Mouse (Mus musculus) thymus, postnatal 4 days (tissue): Measurements from ENCODE around the gene Gjd3.

Experiments used
- DNase-seq: peaks from one replicate; pipeline ENCODE4 v3.0.0; 2021

Gene Gjd3

DNA sequence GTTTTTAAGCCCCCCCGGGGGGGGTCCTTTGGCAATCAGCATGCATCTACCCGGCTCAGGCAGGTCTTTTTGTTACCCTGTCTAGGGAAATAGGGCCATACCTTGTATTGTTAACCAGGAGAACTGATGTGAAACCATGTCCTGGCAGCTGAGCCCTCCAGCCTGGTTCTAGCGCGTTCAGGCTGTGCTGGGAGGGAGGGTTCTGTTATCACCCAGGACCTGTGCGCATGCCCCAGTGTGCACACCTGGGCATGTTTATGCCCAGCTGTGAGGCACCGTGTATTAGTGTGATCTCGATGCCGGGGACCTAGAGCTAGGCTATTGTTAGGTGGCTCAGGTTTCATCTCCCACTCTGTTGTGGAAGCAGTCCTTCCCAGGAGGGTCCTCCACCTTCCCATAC, 21.1 kb downstream of the Gjd3 start:
- peak; percentile 75 for DNase-seq

DNA sequence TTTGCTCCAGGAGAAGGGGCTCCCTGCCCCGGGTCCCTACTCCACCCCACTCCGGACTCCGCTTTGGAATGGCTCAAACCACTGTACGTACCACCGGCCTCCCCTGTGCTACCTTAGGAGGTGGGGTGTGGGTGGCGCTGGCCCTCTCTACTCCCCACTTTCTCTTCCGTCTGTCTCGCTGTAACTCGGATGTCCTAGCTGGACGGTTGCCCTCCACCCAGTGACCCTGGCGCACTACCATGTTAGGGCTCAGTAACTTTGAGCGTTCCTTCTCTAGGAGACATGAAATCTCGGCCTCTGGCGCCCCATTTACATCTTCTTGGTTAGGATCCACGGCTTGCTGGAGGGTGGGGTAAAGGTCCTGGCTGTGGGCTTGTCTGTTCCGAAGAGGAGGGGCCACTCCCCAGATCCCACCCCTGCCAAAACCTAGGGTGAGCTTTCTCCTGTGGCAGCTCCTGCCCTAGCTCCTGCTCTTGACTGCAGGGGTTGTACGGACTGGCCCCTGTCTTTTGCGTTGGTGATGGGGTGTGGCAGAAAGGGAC, 21.7 kb downstream of the Gjd3 start:
- peak; percentile 53 for DNase-seq

DNA sequence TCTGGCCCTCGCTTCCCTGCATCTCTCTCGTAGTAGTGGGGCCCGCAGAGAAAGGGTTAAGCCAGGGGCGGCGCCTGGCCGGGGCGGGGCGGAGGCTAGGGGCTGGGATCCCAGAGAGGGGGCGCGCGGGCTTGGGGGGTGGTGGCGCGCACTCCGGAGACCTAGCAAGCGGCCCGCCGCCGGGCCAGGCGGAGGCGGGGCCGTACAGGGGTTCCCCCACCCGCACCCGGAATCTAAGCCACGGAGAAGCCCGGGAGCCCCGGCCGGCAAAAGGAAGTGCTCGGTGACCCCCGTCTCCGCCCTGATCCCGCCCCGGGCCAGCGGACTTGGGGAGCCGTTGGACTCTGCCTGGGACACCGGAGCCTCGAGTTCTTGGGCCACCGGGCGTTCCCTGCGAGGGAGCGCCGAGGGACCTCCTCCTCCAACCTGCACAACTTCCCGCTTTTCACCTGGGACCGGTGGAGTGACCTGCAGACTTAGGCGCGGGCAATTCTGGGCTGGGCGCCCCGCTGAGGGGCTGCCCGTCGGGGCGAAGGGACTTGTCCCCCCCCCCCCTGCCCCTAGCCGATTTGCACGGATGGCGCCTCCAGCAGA, 22.4 kb downstream of the Gjd3 start:
- DNase-seq, result peak; percentile 93

DNA sequence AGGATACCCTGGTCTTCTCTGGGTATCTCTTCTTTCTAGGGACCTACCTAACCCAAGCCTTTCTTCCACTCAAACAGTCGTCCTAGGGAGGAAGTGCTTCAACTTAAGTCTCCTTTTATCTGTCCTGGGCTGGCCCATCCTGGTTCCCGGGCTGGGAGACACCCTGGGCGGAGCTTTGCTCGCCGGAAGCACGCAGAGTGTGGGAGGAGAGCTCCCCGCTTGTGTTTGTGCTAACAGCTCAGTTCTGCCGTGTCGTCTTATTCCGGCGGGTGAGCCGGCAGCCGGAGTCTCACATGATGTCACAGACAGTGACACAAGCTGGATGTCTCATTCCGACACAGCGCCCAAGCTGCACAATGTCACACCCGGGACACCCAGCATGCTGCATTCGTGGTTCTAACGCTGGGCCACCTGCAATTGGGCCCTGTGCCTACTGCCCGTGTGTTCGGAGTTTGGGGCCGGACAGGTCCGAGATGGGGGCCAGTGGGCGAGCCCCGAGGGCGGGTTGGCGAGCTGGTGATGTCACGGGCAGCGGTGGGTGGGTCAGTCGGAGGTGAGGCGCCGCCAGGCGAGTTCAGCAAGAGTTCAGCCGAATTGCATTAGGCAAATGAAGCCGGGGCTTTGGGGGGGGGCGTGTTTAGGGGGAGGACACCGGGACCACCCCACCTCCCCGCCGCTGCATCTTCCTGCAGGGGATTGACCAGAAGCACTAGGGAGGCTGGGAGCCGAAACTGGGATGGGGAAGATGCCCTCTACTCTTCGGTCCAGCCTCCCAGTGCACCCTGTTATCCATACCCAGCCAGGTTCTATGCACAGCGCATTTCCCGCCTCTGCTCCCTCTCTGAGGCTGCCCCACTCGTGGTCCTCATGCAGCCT, 23.1 kb downstream of the Gjd3 start:
- peak; percentile 82 for DNase-seq

DNA sequence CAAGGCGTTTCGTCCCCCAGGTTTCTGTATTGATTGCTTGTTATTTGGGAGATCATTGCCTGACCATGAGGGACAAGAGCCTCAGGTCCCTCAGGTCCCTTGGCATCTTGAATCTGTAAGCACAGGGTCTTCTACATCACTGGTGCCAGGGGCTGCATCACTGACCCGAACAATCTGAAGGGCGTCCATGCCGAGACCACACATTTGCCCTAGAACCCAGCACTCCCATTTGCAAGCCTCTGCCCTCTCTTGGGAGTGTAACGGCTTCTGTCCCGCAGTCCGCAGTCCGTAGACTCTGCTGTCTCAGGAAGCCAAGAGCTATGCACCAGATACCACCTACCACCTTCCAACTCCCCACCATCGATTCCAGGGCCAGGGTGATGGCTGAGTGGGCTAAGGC, 26.5 kb downstream of the Gjd3 start:
- no peak for DNase-seq

DNA sequence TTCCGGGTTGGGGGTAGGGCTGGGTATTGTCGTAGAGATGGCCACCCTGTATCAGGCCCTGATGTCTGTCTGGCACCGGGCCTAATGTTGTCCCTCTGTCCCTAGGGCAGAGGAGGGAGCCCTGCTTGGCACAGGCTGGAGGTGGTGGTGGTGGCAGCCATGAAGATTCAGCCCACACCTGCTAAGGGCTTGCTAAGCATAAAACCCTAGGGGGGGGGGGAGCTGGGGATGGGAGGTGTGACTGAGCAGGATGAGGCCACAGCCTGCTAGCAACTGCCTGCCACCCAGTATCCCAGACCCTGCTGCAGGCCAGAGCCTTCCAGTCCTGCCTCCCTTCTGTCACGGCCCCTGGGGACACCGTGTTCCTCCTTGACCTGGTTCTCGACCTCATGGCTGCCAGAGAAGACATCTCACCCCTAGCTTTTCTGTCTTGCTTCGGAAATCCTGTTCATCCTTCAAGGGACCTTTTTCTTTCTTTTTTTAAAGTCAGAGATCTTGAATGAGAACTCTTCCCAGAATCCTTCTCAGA, 27.0 kb downstream of the Gjd3 start:
- DNase-seq, result peak; percentile 44

DNA sequence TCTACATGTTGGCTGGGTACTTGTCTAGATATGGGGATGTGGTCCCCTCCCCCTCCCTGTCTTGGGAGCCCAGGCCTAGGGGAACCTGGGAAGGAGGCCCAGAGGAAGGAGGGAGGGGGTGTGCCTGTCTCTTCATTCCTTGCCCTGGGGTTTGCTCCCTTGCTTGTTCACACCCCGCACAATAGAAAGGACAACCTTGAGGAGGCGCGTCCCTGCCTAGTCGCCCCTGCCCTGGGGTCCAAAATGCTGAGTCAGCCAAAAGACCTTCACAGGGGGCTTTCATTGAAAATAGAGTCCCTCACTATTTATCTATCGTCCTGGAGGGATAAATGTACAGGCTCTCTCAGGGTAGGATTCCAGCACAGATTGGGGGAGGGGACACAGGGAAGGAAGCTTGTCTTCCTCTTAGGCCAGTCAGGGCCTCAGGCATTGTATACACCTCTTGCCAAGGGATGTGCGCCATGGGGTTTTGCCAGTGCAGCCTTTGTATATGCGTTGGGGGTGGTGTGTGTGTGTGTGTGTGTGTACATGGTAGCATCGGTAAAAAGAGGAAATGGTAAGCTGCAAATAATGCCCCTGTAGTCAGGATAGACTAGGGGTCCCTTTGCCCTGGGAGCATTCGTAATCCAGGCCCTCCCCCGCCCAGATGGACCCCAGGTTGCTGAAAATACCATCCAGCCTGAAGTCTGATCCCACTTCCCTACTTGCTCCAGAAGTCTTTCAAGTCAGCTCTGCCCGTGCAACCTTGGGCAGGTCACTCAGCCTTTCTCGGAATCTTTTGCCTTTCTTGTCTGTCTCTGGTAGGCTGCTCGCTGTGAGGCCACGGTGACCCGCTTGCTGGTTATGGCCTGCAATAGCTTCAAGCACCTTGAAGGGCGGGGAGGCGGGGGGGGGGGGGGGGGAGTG, 27.8 kb downstream of the Gjd3 start:
- DNase-seq, result no peak

DNA sequence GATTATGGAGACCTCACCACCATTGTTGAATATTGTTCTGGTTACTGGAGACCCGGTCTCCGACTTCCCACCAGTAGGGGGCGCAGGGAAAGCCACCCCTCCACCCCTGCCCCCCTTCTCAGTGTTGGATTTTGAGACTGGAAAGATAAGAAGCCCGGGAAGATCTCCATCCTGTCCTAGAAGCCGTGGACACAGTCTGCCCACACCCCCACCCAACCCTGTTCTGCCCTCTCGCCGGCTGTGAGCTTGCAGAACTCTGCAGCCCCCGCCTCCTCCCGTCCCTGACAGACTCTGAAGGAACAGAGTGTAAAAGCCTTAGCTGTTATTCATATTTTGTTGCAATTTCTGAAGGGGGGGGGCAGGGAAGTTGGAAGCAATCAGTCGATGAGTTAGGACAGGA, 28.4 kb downstream of the Gjd3 start:
- DNase-seq, result peak; percentile 92

DNA sequence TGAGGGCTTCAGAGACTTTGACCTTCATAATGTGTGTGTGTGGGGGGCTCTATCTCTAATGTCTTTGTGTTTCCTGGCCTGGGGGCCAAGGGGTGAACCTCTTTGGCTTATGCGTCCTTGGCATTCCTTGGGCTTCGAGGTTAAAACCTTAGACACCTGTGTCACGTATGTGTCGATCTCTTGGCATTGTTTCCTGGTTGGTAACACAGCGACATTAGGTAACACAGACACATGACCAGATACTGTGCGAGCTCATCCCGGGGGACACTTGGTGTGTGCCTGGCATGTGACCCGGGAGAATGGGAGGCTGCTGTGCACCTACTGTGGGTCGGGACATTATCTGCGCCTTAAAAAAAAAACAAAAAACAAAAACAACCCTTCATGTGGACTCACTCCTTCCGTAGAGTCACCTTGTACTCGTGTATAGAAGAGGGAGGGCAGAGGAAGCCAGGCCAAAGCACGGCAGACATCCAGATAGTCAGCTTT, 28.9 kb downstream of the Gjd3 start:
- DNase-seq, result no peak

DNA sequence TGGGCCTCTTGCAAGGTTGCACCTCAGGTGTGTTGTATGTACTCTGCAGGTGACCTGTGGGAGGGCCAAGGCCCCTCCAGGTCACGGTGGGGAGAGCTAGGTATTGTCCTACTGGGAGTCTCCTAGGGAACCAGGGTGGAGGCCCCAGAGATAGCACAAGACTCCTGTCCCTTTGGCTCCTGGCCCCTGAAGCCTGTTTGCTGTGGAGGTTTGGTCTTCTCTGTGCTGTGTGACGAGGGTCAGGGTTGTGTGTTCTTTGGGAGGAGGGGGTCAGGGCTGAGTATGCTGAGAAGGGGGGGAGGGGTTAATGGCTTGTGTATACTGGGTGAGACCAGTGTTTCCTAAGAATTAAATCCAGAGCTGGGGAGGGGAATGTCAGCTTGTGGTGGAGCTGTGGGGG, 29.5 kb downstream of the Gjd3 start:
- DNase-seq, result no peak

DNA sequence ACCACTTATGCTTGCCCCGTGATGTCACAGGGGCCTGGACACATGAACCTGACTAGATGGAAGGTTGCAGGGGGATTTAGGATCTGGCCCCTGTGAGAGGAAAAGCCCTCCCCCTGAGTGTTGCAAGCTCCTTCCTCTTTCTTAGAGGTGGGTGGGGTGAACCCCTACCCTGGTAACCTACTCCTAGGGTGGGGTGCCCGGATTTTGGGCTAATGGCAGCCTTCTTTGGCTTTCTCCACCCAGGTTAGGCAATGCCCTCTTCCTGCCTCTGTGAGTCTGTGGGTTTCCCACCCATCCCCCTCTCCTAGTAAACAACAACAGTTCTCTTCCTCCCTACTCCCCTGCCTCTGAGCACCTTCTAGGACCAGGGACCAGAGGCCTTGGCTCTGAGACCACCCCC, 30.1 kb downstream of the Gjd3 start:
- peak; percentile 29 for DNase-seq

DNA sequence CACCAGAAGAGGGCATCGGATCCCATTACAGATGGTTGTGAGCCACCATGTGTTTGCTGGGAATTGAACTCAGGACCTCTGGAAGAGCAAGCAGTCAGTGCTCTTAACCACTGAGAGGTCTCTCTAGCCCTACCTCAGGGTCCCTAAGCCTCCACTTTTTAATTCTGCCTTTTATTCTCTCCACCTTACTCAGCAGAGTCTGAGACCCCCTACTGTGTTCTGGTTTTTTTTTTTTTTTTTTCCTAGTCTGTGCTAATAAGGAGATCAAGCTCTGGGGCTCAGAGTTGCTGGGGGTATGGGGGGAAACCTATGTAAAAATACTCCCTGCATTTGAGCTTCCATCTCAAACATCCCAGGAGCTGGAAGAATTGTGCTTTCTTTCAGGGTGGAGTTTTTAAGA, 30.7 kb downstream of the Gjd3 start:
- DNase-seq, result no peak

DNA sequence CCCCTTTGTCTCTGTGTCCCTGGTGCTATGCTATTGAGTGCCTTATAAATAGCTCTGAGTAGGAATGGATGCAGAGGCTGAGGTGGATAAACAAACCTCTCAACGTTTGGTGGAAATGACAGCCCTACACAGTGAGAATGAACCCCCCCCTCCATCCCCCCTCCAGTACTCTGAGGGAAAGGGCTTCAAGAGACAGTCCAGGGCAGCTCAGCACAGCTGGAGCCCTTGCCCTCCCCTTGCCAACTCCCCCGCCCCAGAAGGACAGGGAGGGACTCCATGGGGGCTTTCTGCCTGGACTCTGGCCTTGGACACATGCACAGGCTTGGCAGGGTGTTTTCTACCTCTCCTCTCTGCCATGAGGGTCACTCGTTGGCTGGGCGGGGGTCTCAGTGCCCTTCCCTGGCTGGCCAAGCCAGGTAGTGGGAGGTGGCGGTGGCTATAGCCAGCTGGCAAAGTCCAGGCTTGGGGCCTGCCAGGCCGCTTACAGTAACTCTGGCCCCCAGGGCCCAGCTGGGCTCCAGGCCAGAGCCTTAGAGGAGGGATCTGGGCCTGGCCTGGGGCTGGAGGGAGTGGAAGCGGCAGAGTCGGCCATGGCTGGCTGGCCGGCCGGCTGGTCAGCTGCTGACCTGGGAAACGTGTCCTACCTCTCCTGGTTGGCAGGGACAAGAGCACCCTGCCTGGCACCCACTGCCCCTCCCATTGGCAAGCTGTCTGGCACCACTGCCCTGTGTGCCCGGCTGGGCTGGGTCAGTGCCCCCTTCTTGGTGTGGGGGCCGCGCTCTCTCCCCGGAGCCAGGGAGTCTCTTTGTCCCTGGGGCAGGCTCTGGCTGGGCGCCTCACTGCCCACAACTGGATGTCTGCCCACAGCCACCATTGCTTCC, 31.6 kb downstream of the Gjd3 start:
- no peak for DNase-seq

DNA sequence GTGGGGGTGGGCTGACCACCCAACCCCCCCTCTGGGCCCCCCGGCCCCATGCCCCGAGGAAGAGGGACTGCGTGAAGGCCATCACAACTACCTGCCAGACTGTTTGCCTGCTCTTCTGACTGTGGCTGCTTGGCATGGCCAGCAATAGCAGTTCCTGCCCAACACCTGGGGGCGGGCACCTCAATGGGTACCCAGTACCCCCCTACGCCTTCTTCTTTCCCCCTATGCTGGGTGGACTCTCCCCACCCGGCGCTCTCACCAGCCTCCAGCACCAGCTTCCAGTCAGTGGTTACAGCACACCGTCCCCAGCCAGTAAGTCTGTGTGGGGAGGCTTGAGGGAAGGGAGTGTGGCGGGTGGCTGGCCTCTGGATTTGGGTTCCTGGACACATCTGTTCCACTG, 32.3 kb downstream of the Gjd3 start:
- no peak for DNase-seq

DNA sequence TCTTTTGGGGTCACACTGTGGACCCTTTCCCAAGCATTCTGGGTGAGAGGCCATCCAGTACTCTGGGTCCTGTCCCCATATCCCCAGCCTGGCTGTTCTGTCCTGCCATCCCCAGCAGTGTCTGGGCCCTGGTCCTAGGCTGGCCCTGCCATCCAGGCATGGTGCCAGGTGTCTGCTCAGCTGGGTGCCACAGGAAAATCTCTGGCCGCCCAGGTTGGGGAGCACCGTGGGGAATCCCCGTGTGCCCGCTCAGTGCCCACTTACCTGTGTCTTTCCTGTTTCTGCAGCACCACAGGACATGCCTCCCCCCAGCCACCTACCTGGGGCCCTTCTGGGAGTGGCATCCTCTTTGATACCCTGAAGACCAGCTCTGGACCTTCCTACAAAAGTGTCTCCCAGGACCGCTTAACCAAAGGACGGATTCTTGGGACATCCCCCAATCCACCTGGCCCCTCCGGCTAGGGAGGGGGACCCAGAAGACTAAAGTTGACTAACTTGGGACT, 32.8 kb downstream of the Gjd3 start:
- DNase-seq, result no peak

DNA sequence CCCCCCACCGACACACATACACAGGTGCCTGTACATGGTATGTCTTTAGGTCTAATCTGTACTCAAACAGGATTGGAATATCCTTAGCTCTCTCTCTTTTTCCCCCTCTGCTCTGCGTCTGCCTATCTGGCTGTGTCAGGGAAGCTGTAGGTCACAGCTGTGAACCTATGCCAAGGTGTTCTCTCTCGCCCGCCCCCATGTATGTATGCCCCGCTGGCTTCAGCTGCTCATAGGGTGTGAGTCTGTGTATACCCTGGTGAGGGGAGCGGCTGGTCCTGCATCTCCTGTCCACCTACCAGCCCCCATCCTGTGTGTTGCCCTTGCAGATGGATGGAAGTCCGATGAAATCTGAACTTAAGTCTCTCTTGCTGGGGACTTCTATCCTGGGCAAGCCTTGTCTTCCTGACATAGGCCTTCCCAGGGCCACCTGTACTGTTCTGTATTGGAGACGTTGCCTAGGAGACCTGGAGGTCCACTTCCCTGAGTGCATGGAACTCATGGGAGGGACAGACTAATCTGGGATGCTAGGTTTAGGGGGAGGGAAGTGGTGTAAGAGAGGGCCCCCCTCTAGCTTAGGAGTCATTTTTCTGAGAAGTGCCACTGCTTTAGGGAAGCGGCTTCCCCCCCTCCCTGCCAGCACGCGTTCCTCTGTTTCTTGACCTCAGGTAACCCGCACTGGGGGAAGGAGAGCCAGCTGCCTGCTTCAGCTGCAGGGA, 33.4 kb downstream of the Gjd3 start:
- DNase-seq, result no peak

DNA sequence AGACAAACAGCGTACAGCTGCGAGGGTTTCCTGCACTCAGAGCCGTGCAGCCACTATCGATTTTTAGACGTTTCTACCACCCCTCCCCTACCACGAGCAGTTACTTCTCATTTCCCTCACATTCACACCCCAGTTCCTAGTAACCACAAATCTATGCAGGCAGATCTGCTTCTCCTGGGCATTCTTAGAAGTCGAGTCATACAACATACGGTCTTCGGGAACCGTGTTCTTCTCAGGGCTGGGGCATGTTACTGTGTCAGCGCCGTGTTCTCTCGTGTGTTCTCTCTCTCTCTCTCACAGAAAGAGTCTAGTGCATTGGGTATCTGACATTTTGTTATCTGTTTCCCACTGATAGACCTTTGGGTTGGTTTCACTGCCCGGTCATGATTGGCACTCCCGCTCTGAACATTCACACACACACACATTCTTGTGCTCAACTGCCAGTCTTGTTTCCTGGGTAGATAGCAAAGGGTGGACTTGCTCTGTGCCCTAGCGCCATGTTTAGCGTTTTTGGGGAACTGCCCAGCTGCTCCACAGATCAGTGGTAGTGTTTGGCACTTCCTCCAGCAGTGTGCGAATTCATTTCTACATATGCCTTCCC, 34.7 kb downstream of the Gjd3 start:
- peak; percentile 47 for DNase-seq

DNA sequence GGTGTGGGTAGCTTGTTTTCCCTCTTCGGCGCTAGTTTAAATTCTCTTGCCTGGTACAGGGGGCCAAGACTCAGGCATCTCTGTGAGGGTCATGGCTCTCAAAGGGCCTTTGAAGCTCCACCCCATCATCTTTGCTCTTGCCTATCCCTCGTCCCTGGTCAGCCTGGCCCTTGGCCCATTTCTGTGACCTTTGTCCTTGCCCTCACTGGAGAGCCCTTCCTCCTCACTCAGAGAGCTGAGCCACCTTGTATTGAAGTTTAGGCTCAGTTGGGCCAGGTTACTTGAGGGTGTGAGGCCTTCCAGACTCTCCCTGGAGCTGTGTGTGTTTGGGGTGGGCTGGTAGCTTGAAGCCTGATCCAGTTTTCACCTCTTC, 37.2 kb downstream of the Gjd3 start:
- DNase-seq, result no peak

DNA sequence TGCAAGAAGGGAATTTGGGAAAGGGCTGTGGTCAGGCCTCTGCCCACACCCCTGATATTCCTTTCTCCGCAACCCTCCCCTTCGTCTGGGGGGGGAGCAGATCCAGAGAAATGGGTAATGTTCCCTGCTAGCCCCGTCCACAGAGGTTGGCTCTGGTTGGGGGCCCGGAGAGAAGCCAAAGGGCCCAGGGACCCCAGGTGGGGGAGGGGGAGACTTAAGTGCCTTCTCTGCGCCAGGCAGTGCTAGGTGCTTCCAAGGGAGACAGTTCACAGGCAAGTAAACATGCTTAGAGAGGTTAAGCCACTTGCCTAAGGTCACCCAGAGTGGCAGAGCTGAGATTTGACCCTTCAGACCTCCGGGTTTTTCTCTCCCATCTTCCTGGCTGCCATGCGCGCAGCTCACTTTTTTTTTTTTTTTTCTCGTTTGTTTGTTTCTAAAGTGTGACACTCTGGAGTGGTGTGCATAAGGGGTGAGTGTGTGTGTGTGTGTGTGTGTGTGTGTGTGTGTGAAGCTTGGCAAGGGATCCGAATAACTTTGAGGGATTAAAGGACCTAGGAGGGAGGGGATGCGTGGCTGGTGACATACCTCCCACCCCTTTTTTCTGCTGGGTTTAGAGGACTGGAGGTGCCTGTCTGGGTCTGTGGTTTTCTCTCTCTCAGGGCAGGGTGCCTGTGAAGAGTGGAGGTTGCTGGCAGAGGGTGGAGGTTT, 37.8 kb downstream of the Gjd3 start:
- peak; percentile 66 for DNase-seq
